Mouse (Mus musculus) liver, adult (tissue): ENCODE data around the gene Mrpl2.

Source experiments
- GATA4 ChIP-seq: IDR thresholded peaks from 2 replicates; pipeline ENCODE4 v1.6.1; 2014; ENCODE audit warnings: mild to moderate bottlenecking, low read length; ENCODE audit not compliant: insufficient replicate concordance

The Mrpl2 gene

GRCm38 (mm10) chr17:46645561-46646321 lies at the start of gene Mrpl2, which contains the start of gene Klc4:
Gene Mrpl2 (plus strand): TSS chr17:46646229.
Gene Klc4 (minus strand): TSS chr17:46646022.
- TF ChIP-seq GATA4 = no peak

GRCm38 (mm10) chr17:46597956-46598355 lies 48.1 kb upstream of the Mrpl2 start:
- no peak for TF ChIP-seq GATA4

GRCm38 (mm10) chr17:46598963-46599362 lies 47.1 kb upstream of the Mrpl2 start:
- TF ChIP-seq GATA4 = no peak

GRCm38 (mm10) chr17:46600569-46600968 lies 45.5 kb upstream of the Mrpl2 start:
- no peak for TF ChIP-seq GATA4

- no peak for TF ChIP-seq GATA4
These were observed 43.8 kb upstream of the Mrpl2 start for GRCm38 (mm10) chr17:46602212-46602611.

- no peak for TF ChIP-seq GATA4
These were observed 42.8 kb upstream of the Mrpl2 start for GRCm38 (mm10) chr17:46603229-46603628.

- TF ChIP-seq GATA4 = no peak
These were observed 40.9 kb upstream of the Mrpl2 start for GRCm38 (mm10) chr17:46605126-46605525.

- no peak for TF ChIP-seq GATA4
These were observed 40.0 kb upstream of the Mrpl2 start for GRCm38 (mm10) chr17:46605987-46606386.

- no peak for TF ChIP-seq GATA4
These were observed 36.1 kb upstream of the Mrpl2 start for GRCm38 (mm10) chr17:46609721-46610514.

GRCm38 (mm10) chr17:46611316-46611715 lies 34.7 kb upstream of the Mrpl2 start:
- no peak for TF ChIP-seq GATA4

- TF ChIP-seq GATA4 = no peak
These were observed 33.8 kb upstream of the Mrpl2 start for GRCm38 (mm10) chr17:46612189-46612588.

GRCm38 (mm10) chr17:46612820-46613219 lies 33.2 kb upstream of the Mrpl2 start:
- TF ChIP-seq GATA4 = no peak

GRCm38 (mm10) chr17:46613229-46613628 lies 32.8 kb upstream of the Mrpl2 start:
- TF ChIP-seq GATA4 = no peak

- TF ChIP-seq GATA4 = no peak
These were observed 28.2 kb upstream of the Mrpl2 start for GRCm38 (mm10) chr17:46617799-46618198.

GRCm38 (mm10) chr17:46618394-46618768 lies 27.6 kb upstream of the Mrpl2 start:
- TF ChIP-seq GATA4 = no peak

GRCm38 (mm10) chr17:46618769-46619682 lies 27.0 kb upstream of the Mrpl2 start:
- no peak for TF ChIP-seq GATA4
